Mouse (Mus musculus): ENCODE results near the gene Tenm3.

DNA sequence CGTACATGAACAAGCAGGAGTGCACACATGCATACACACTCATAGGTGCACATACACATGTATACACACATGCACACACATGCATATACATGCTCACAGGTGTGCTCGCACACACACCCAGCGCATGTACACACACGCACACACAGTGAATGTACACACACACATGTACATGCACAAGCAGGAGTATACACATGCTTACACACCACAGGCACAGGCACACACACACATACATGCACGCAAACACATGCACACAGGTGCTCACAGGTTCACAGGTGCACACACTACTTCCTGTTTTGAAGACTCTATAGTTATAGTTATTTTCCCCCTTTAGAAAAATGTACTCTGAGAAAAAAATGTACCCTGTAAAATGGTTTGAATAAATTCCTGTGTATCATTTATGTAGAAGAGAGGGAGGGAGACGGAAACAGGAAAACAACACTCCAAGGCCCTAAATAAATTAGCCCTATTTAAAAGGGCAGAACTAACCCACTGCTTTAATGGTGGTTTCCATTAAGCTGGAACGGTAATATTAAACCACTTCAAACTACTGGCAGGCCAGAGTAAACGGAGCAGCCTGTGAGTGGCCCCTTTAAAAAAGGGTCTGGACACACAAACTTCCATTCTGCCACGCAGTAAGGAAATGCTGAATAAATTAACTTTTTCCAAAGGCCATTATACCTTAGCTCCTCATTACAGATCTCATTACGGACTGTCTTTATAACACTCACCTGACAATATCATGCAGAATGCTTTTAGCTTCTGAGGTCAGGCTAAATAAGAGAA is 335.8 kb downstream of the Tenm3 start:
- TF ChIP-seq POLR2A (IDR thresholded peaks at IDR 0.05; ENCODE audit: extremely low read depth, insufficient read depth, low read length) (no peak), CTCF (IDR thresholded peaks at IDR 0.05; ENCODE audit: extremely low read depth, insufficient read depth, low read length) (no peak)
